8 mouse cellular contexts compared by ENCODE assay signal in genomic region chr3:96220131-96220764, GRCm38 (mm10). TPM values are rescaled to one million over a fixed set of nuclear protein-coding genes. Genes with fewer than 3 reads are reported as not detected.
DNase-seq lines count a peak whose midpoint lies in the region; ATAC-seq and TF ChIP-seq lines count a peak whose summit lies in the region.
"Not testable (repeated sequence)": the region's sequence is repeated elsewhere in the genome, so short reads cannot be mapped to it uniquely, and the experiment has no call there.

No protein-coding gene starts in this region.

- H3K4me2 ChIP-seq in forebrain, embryonic 15.5 days (replicated peaks) = peak overlapping the region; percentile 89
- H3K4me2 ChIP-seq in hindbrain, embryonic 13.5 days = peak overlapping the region; percentile 86
- peak overlapping the region; percentile 59 for H3K4me2 ChIP-seq in limb, embryonic 11.5 days (ENCODE audit: low read depth, severe bottlenecking)
- H3K4me2 ChIP-seq in neural tube, embryonic 14.5 days (ENCODE audit: low read depth, low read length) = peak overlapping the region; percentile 83

- peak overlapping the region; percentile 88 for H3K9ac ChIP-seq in MEL (ENCODE audit: control insufficient read depth, low read depth, low read length, poor library complexity, severe bottlenecking)
- H3K9ac ChIP-seq in forebrain, embryonic 15.5 days (replicated peaks) = peak overlapping the region; percentile 67
- H3K9ac ChIP-seq in hindbrain, embryonic 13.5 days = peak overlapping the region; percentile 82
- peak overlapping the region; percentile 93 for H3K9ac ChIP-seq in limb, embryonic 11.5 days (ENCODE audit: low read length)
- peak overlapping the region; percentile 54 for H3K9ac ChIP-seq in neural tube, embryonic 14.5 days (replicated peaks; ENCODE audit: low read depth, low read length)

- peaks cover 2 to 26% of the 10 kb centered on the region in 2 experiments; a peak in 3 of 4 replicates for H3K4me1 ChIP-seq in MEL (ENCODE audit: control insufficient read depth in 1 of 2, insufficient read depth in 2 of 2, low read length in 2 of 2)
- H3K4me1 ChIP-seq in cortical plate, adult 2 months (ENCODE audit: control insufficient read depth, insufficient read depth, low read length) = not testable (repeated sequence)
- peaks cover 43% of the 10 kb centered on the region for H3K4me1 ChIP-seq in forebrain, embryonic 15.5 days
- H3K4me1 ChIP-seq in hindbrain, embryonic 13.5 days (replicated peaks) = peaks cover 41% of the 10 kb centered on the region
- peaks cover 12% of the 10 kb centered on the region for H3K4me1 ChIP-seq in limb, embryonic 11.5 days (ENCODE audit: control insufficient read depth, insufficient read depth, low read length)
- H3K4me1 ChIP-seq in neural tube, embryonic 14.5 days (ENCODE audit: control insufficient read depth, insufficient read depth, low read length) = peaks cover 13% of the 10 kb centered on the region

- not testable (repeated sequence) for H3K9me3 ChIP-seq in MEL (replicated peaks; ENCODE audit: insufficient read depth, low read length); forebrain, embryonic 15.5 days; hindbrain, embryonic 13.5 days; limb, embryonic 11.5 days (ENCODE audit: control insufficient read depth, low read length); neural tube, embryonic 14.5 days (ENCODE audit: control insufficient read depth, low read length)

- peak; percentile 79 to 99; a peak in 3 of 4 replicates for TF ChIP-seq POLR2A in MEL (IDR thresholded peaks at IDR 0.05; ENCODE audit: control insufficient read depth in 1 of 2, insufficient read depth in 1 of 2, low read depth in 1 of 2, low read length in 2 of 2, poor library complexity in 1 of 2)
- not testable (repeated sequence) for TF ChIP-seq POLR2A in cortical plate, adult 2 months (IDR thresholded peaks at IDR 0.05; ENCODE audit: extremely low read depth, insufficient read depth, low read length)

- peaks cover 0 to 37% of the 10 kb centered on the region in 2 experiments; a peak in 2 of 4 replicates for H3K36me3 ChIP-seq in MEL (ENCODE audit: control insufficient read depth in 1 of 2, insufficient read depth in 2 of 2, low read length in 2 of 2)
- not testable (repeated sequence) for H3K36me3 ChIP-seq in forebrain, embryonic 15.5 days; hindbrain, embryonic 13.5 days; limb, embryonic 11.5 days (ENCODE audit: control insufficient read depth, insufficient read depth, low read length); macrophage (ENCODE audit: inconsistent target); neural tube, embryonic 14.5 days (ENCODE audit: control insufficient read depth, insufficient read depth, low read length)

- peak; percentile 95 for DNase-seq in MEL (ENCODE audit: low read depth, low spot score)
- peak; percentile 82 for DNase-seq in limb, embryonic 11.5 days (ENCODE audit: low spot score)
- DNase-seq in thymus, postnatal 0 days (ENCODE audit: low spot score) = peak; percentile 63

- H3K4me3 ChIP-seq in MEL (ENCODE audit: control insufficient read depth in 1 of 2, insufficient read depth in 1 of 2, low read depth in 2 of 2, low read length in 2 of 2) = peak overlapping the region; percentile 40 to 68
- H3K4me3 ChIP-seq in cortical plate, adult 2 months (ENCODE audit: insufficient read depth, low read length) = peak overlapping the region; percentile 69
- H3K4me3 ChIP-seq in forebrain, embryonic 15.5 days = peak overlapping the region; percentile 48
- peak overlapping the region; percentile 57 for H3K4me3 ChIP-seq in hindbrain, embryonic 13.5 days
- peak overlapping the region; percentile 61 for H3K4me3 ChIP-seq in limb, embryonic 11.5 days (ENCODE audit: low read depth, low read length)
- H3K4me3 ChIP-seq in macrophage (ENCODE audit: inconsistent target) = peak overlapping the region; percentile 74
- peak overlapping the region; percentile 48 for H3K4me3 ChIP-seq in neural tube, embryonic 14.5 days (ENCODE audit: low read depth, low read length)

- not testable (repeated sequence) for H3K27me3 ChIP-seq in MEL (ENCODE audit: control insufficient read depth in 1 of 2, insufficient read depth in 2 of 2, low read length in 2 of 2); forebrain, embryonic 15.5 days; hindbrain, embryonic 13.5 days; limb, embryonic 11.5 days (ENCODE audit: control insufficient read depth, insufficient read depth, low read length); neural tube, embryonic 14.5 days (ENCODE audit: control insufficient read depth, insufficient read depth, low read length)

- H3K79me2 ChIP-seq in MEL (ENCODE audit: control insufficient read depth, insufficient read depth, low read length, poor library complexity) = peaks cover 18% of the 10 kb centered on the region; the same call in 1 of the 2 replicates
- peaks cover 37% of the 10 kb centered on the region for H3K79me2 ChIP-seq in macrophage (ENCODE audit: inconsistent target)

- not testable (repeated sequence) for TF ChIP-seq CTCF in MEL (IDR thresholded peaks at IDR 0.05 in 2 of 3, conservative IDR thresholded peaks at IDR 0.05 in 1 of 3; ENCODE audit: control insufficient read depth in 1 of 3, insufficient read depth in 1 of 3, low read depth in 2 of 3, low read length in 3 of 3, poor library complexity in 1 of 3, severe bottlenecking in 1 of 3); cortical plate, adult 2 months (IDR thresholded peaks at IDR 0.05; ENCODE audit: extremely low read depth, insufficient read depth, low read length)

- not testable (repeated sequence) for TF ChIP-seq RAD21 in MEL (IDR thresholded peaks at IDR 0.05; ENCODE audit: low read depth, low read length)

- not testable (repeated sequence) for TF ChIP-seq EP300 in MEL (IDR thresholded peaks at IDR 0.05; ENCODE audit: low read depth in 1 of 2, low read length in 2 of 2)

- ATAC-seq in forebrain, embryonic 15.5 days (replicated peaks); limb, embryonic 11.5 days (ENCODE audit: insufficient number of reproducible peaks, low FRiP score, low TSS enrichment, low read depth): not testable (repeated sequence)
- ATAC-seq in hindbrain, embryonic 13.5 days (ENCODE audit: low FRiP score) = peak; percentile 6; the same call in 1 of the 2 replicates
- ATAC-seq in neural tube, embryonic 14.5 days (ENCODE audit: low read depth) = peak; percentile 38

- H3K27ac ChIP-seq in MEL (ENCODE audit: control insufficient read depth, low read depth, low read length) (peak overlapping the region; percentile 99), macrophage (peak overlapping the region; percentile 95)
- peak overlapping the region; percentile 94 for H3K27ac ChIP-seq in cortical plate, adult 2 months (ENCODE audit: insufficient read depth, low read length)
- peak overlapping the region; percentile 98 for H3K27ac ChIP-seq in forebrain, embryonic 15.5 days (replicated peaks)
- peak overlapping the region; percentile 98 for H3K27ac ChIP-seq in hindbrain, embryonic 13.5 days
- H3K27ac ChIP-seq in limb, embryonic 11.5 days (replicated peaks; ENCODE audit: low read depth, low read length) = peak overlapping the region; percentile 98
- peak overlapping the region; percentile 95 for H3K27ac ChIP-seq in neural tube, embryonic 14.5 days (ENCODE audit: low read depth, low read length)

- under 1% methylated on average over 37 of the region's 47 CpGs for WGBS in forebrain, embryonic 15.5 days
- WGBS in hindbrain, embryonic 13.5 days = under 1% methylated on average over 43 of the region's 47 CpGs
- WGBS in limb, embryonic 11.5 days = under 1% methylated on average over 26 of the region's 47 CpGs
- WGBS in macrophage (ENCODE audit: missing documents) = under 1% methylated on average over 18 of the region's 47 CpGs
- WGBS in neural tube, embryonic 14.5 days = under 1% methylated on average over 23 of the region's 47 CpGs

RNA-seq across cellular contexts. Expression of gene Hist2h2ac, which starts 0.4 kb away (rescaled TPM):
- 2,824 and 3,687 TPM in 2 replicates for total RNA-seq in MEL (2012; rRNA removed)
- polyA plus RNA-seq in MEL (2012; ENCODE audit: insufficient read depth in 1 of 2, insufficient read length in 2 of 2, low read depth in 1 of 2, low replicate concordance in 2 of 2, missing spikeins in 1 of 2) (1 to 10 TPM in 1 of 2 experiments, not detected in 1; 4.8 TPM), macrophage (2018) (not detected in 3 replicates)
- 1.9 and 4.6 TPM in 2 replicates for polyA plus RNA-seq in cortical plate, adult 2 months (2012; rRNA removed)
- 4.7 and 6.8 TPM in 2 replicates for polyA plus RNA-seq in forebrain, embryonic 15.5 days (2015; fragmentation: Nextera tagmentation; extraction: Ambion mirVana)
- 3.1 and 3.6 TPM in 2 replicates for polyA plus RNA-seq in hindbrain, embryonic 13.5 days (2015; fragmentation: Nextera tagmentation; extraction: Ambion mirVana)
- polyA plus RNA-seq in limb, embryonic 11.5 days (2014; fragmentation: Nextera tagmentation; extraction: Ambion mirVana) = 12.6 and 13.5 TPM in 2 replicates
- 100 to 1,000 TPM in 3 of 26 experiments, 10 to 100 TPM in 22, 1 to 10 TPM in 1; 8.5 to 162 (median 33.3) TPM for total RNA-seq in macrophage (2018; cell fraction: chromatin; rRNA removed)
- 100 to 1,000 TPM in 1 of 26 experiments, 10 to 100 TPM in 24, 1 to 10 TPM in 1; 8.8 to 103 (median 28.1) TPM for total RNA-seq in macrophage (2018; cell fraction: cytosol; rRNA removed)
- total RNA-seq in macrophage (2018; cell fraction: nucleus; rRNA removed) = 100 to 1,000 TPM in 4 of 26 experiments, 10 to 100 TPM in 20, 1 to 10 TPM in 2; 7.5 to 119 (median 24.2) TPM
- 1.3 and 2.1 TPM in 2 replicates for polyA plus RNA-seq in neural tube, embryonic 14.5 days (2014; fragmentation: Nextera tagmentation; extraction: Ambion mirVana)
- polyA plus RNA-seq in thymus, postnatal 0 days (2015; fragmentation: Nextera tagmentation; extraction: Ambion mirVana) = 41.4 and 51.6 TPM in 2 replicates

RNA-seq across cellular contexts. Expression of gene Hist2h2ab, which starts 0.6 kb away (rescaled TPM):
- 197 and 234 TPM in 2 replicates for total RNA-seq in MEL (2012; rRNA removed)
- polyA plus RNA-seq in MEL (2012; ENCODE audit: insufficient read depth in 1 of 2, insufficient read length in 2 of 2, low read depth in 1 of 2, low replicate concordance in 2 of 2, missing spikeins in 1 of 2) = under 1 TPM in 1 of 2 experiments, not detected in 1; 0.72 TPM
- 1.3 and 2.7 TPM in 2 replicates for polyA plus RNA-seq in cortical plate, adult 2 months (2012; rRNA removed)
- polyA plus RNA-seq in forebrain, embryonic 15.5 days (2015; fragmentation: Nextera tagmentation; extraction: Ambion mirVana) = 0.46 TPM in 1 of 2 replicates, not detected in the other
- polyA plus RNA-seq in hindbrain, embryonic 13.5 days (2015; fragmentation: Nextera tagmentation; extraction: Ambion mirVana) = 1.0 TPM in 1 of 2 replicates, not detected in the other
- 1.6 TPM in 1 of 2 replicates, not detected in the other for polyA plus RNA-seq in limb, embryonic 11.5 days (2014; fragmentation: Nextera tagmentation; extraction: Ambion mirVana)
- 1 to 10 TPM in 10 of 26 experiments, not detected in 16; 3.3 to 9.5 (median 4.8) TPM for total RNA-seq in macrophage (2018; cell fraction: chromatin; rRNA removed)
- 1 to 10 TPM in 22 of 26 experiments, under 1 TPM in 3, not detected in 1; 0.75 to 6.4 (median 2.1) TPM for total RNA-seq in macrophage (2018; cell fraction: cytosol; rRNA removed)
- total RNA-seq in macrophage (2018; cell fraction: nucleus; rRNA removed) = 1 to 10 TPM in 16 of 26 experiments, not detected in 10; 2.0 to 9.6 (median 4.5) TPM
- polyA plus RNA-seq in macrophage (2018) = not detected in 3 replicates
- 0.71 and 0.72 TPM in 2 replicates for polyA plus RNA-seq in neural tube, embryonic 14.5 days (2014; fragmentation: Nextera tagmentation; extraction: Ambion mirVana)
- 0.94 and 1.8 TPM in 2 replicates for polyA plus RNA-seq in thymus, postnatal 0 days (2015; fragmentation: Nextera tagmentation; extraction: Ambion mirVana)

RNA-seq across cellular contexts. Expression of gene Hist2h2be, which starts 0.7 kb away (rescaled TPM):
- total RNA-seq in MEL (2012; rRNA removed) = 1.6 and 1.8 TPM in 2 replicates
- polyA plus RNA-seq in MEL (2012; ENCODE audit: insufficient read depth in 1 of 2, insufficient read length in 2 of 2, low read depth in 1 of 2, low replicate concordance in 2 of 2, missing spikeins in 1 of 2) = 1 to 10 TPM in 1 of 2 experiments, not detected in 1; 3.2 TPM
- 7.7 TPM in 2 replicates for polyA plus RNA-seq in cortical plate, adult 2 months (2012; rRNA removed)
- 9.1 and 9.7 TPM in 2 replicates for polyA plus RNA-seq in forebrain, embryonic 15.5 days (2015; fragmentation: Nextera tagmentation; extraction: Ambion mirVana)
- 4.3 TPM in 2 replicates for polyA plus RNA-seq in hindbrain, embryonic 13.5 days (2015; fragmentation: Nextera tagmentation; extraction: Ambion mirVana)
- polyA plus RNA-seq in limb, embryonic 11.5 days (2014; fragmentation: Nextera tagmentation; extraction: Ambion mirVana) = 7.2 and 7.6 TPM in 2 replicates
- 10 to 100 TPM in 6 of 26 experiments, 1 to 10 TPM in 14, under 1 TPM in 5, not detected in 1; 0.31 to 20.2 (median 2.9) TPM for total RNA-seq in macrophage (2018; cell fraction: chromatin; rRNA removed)
- total RNA-seq in macrophage (2018; cell fraction: cytosol; rRNA removed) = 10 to 100 TPM in 2 of 26 experiments, 1 to 10 TPM in 24; 4.6 to 10.5 (median 6.7) TPM
- total RNA-seq in macrophage (2018; cell fraction: nucleus; rRNA removed) = 10 to 100 TPM in 9 of 26 experiments, 1 to 10 TPM in 16, under 1 TPM in 1; 0.82 to 40.9 (median 7.9) TPM
- polyA plus RNA-seq in macrophage (2018) = 5.7 to 13.3 TPM (median 6.8 TPM) in 3 replicates
- 4.3 and 4.8 TPM in 2 replicates for polyA plus RNA-seq in neural tube, embryonic 14.5 days (2014; fragmentation: Nextera tagmentation; extraction: Ambion mirVana)
- polyA plus RNA-seq in thymus, postnatal 0 days (2015; fragmentation: Nextera tagmentation; extraction: Ambion mirVana) = 8.6 and 10.0 TPM in 2 replicates

RNA-seq across cellular contexts. Expression of gene Bola1, which starts 0.7 kb away (rescaled TPM):
- total RNA-seq in MEL (2012; rRNA removed) = 115 and 123 TPM in 2 replicates
- polyA plus RNA-seq in MEL (2012; ENCODE audit: insufficient read depth in 1 of 2, insufficient read length in 2 of 2, low read depth in 1 of 2, low replicate concordance in 2 of 2, missing spikeins in 1 of 2) = 100 to 1,000 TPM in 1 of 2 experiments, not detected in 1; 124 TPM
- 29.4 and 29.9 TPM in 2 replicates for polyA plus RNA-seq in cortical plate, adult 2 months (2012; rRNA removed)
- 71.8 and 75.5 TPM in 2 replicates for polyA plus RNA-seq in forebrain, embryonic 15.5 days (2015; fragmentation: Nextera tagmentation; extraction: Ambion mirVana)
- 64.0 and 65.6 TPM in 2 replicates for polyA plus RNA-seq in hindbrain, embryonic 13.5 days (2015; fragmentation: Nextera tagmentation; extraction: Ambion mirVana)
- polyA plus RNA-seq in limb, embryonic 11.5 days (2014; fragmentation: Nextera tagmentation; extraction: Ambion mirVana) = 68.2 and 68.9 TPM in 2 replicates
- total RNA-seq in macrophage (2018; cell fraction: chromatin; rRNA removed) = 1 to 10 TPM in 9 of 26 experiments, not detected in 17; 1.0 to 4.6 (median 3.0) TPM
- total RNA-seq in macrophage (2018; cell fraction: cytosol; rRNA removed) = 10 to 100 TPM in 21 of 26 experiments, 1 to 10 TPM in 5; 7.3 to 20.6 (median 13.0) TPM
- total RNA-seq in macrophage (2018; cell fraction: nucleus; rRNA removed) = 1 to 10 TPM in 21 of 26 experiments, under 1 TPM in 1, not detected in 4; 0.85 to 9.4 (median 2.4) TPM
- 5.3 to 18.4 TPM (median 17.6 TPM) in 3 replicates for polyA plus RNA-seq in macrophage (2018)
- 61.5 and 69.0 TPM in 2 replicates for polyA plus RNA-seq in neural tube, embryonic 14.5 days (2014; fragmentation: Nextera tagmentation; extraction: Ambion mirVana)
- 84.7 and 86.0 TPM in 2 replicates for polyA plus RNA-seq in thymus, postnatal 0 days (2015; fragmentation: Nextera tagmentation; extraction: Ambion mirVana)

RNA-seq across cellular contexts. Expression of gene Hist2h3c2, which starts 18.7 kb away (rescaled TPM):
- total RNA-seq in MEL (2012; rRNA removed) = 2,744 and 3,348 TPM in 2 replicates
- 1,000 to 10,000 TPM in 1 of 2 experiments, 1 to 10 TPM in 1; 8.2 to 1,897 TPM for polyA plus RNA-seq in MEL (2012; ENCODE audit: insufficient read depth in 1 of 2, insufficient read length in 2 of 2, low read depth in 1 of 2, low replicate concordance in 2 of 2, missing spikeins in 1 of 2)
- polyA plus RNA-seq in cortical plate, adult 2 months (2012; rRNA removed) = 9.2 and 10.1 TPM in 2 replicates
- polyA plus RNA-seq in forebrain, embryonic 15.5 days (2015; fragmentation: Nextera tagmentation; extraction: Ambion mirVana) = 6.7 and 8.0 TPM in 2 replicates
- polyA plus RNA-seq in hindbrain, embryonic 13.5 days (2015; fragmentation: Nextera tagmentation; extraction: Ambion mirVana) = 4.1 and 5.3 TPM in 2 replicates
- polyA plus RNA-seq in limb, embryonic 11.5 days (2014; fragmentation: Nextera tagmentation; extraction: Ambion mirVana) = 9.2 and 10.6 TPM in 2 replicates
- total RNA-seq in macrophage (2018; cell fraction: chromatin; rRNA removed) = 10 to 100 TPM in 1 of 26 experiments, 1 to 10 TPM in 17, not detected in 8; 1.0 to 20.9 (median 3.0) TPM
- 10 to 100 TPM in 12 of 26 experiments, 1 to 10 TPM in 14; 4.0 to 26.3 (median 8.5) TPM for total RNA-seq in macrophage (2018; cell fraction: cytosol; rRNA removed)
- total RNA-seq in macrophage (2018; cell fraction: nucleus; rRNA removed) = 10 to 100 TPM in 3 of 26 experiments, 1 to 10 TPM in 20, under 1 TPM in 2, not detected in 1; 0.63 to 20.6 (median 3.2) TPM
- polyA plus RNA-seq in macrophage (2018) = 2.4 to 4.9 TPM (median 3.8 TPM) in 3 replicates
- polyA plus RNA-seq in neural tube, embryonic 14.5 days (2014; fragmentation: Nextera tagmentation; extraction: Ambion mirVana) = 0.71 and 1.1 TPM in 2 replicates
- polyA plus RNA-seq in thymus, postnatal 0 days (2015; fragmentation: Nextera tagmentation; extraction: Ambion mirVana) = 30.0 and 47.7 TPM in 2 replicates
